Mouse (Mus musculus) ES-E14 (cell line): ENCODE data around the gene Plxnb1.

ENCODE experiments used
- CHD2 ChIP-seq: IDR thresholded peaks from 2 replicates; pipeline ENCODE4 v1.6.1; 2014; ENCODE audit warnings: mild to moderate bottlenecking, low read depth, low read length, inconsistent platforms
- HCFC1 ChIP-seq: IDR thresholded peaks from 2 replicates; pipeline ENCODE4 v1.6.1; 2012; ENCODE audit warnings: low read length, inconsistent platforms, borderline replicate concordance; ENCODE audit not compliant: insufficient read depth
- MAFK ChIP-seq: IDR thresholded peaks from 2 replicates; pipeline ENCODE4 v1.6.1; 2014; ENCODE audit warnings: mild to moderate bottlenecking, low read depth, low read length, inconsistent platforms; ENCODE audit not compliant: insufficient read depth
- ZC3H11A ChIP-seq: IDR thresholded peaks from 2 replicates; pipeline ENCODE4 v1.6.1; 2012; ENCODE audit warnings: low read depth, mild to moderate bottlenecking, inconsistent platforms, low read length, borderline replicate concordance
- ZNF384 ChIP-seq: IDR thresholded peaks from 2 replicates; pipeline ENCODE4 v1.6.1; 2012; ENCODE audit warnings: low read depth, low read length, inconsistent platforms

DNA sequence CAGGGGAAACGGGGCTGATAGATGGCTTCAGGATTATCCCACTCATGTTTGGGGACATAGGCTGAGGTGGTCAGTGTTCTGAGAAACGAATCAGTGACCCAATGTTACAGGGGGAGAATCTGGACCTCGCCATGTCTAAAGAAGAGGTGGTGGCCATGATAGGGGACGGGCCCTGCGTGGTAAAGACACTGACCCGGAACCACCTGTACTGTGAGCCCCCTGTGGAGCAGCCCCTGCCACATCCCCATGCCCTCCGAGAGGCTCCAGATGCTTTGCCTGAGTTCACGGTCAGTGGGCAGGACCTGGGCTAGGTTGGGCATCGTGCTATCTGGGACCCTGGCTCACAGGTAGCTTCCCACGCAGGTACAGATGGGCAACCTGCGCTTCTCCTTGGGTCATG, 15.1 kb downstream of the Plxnb1 start:
- TF ChIP-seq MAFK: no peak
- TF ChIP-seq ZC3H11A: no peak
- TF ChIP-seq CHD2: no peak
- no peak for TF ChIP-seq ZNF384
- TF ChIP-seq HCFC1: no peak
